Mouse (Mus musculus): Measurements from ENCODE around the gene Ugt1a2. TPM values are rescaled to one million over a fixed set of nuclear protein-coding genes. Genes with fewer than 3 reads are reported as not detected.
A peak's percentile ranks its signal among the peaks of the same experiment; 100 is the strongest.

Gene Ugt1a2
- polyA plus RNA-seq, 1 experiment from 2014 or later = 0.18 TPM

DNA sequence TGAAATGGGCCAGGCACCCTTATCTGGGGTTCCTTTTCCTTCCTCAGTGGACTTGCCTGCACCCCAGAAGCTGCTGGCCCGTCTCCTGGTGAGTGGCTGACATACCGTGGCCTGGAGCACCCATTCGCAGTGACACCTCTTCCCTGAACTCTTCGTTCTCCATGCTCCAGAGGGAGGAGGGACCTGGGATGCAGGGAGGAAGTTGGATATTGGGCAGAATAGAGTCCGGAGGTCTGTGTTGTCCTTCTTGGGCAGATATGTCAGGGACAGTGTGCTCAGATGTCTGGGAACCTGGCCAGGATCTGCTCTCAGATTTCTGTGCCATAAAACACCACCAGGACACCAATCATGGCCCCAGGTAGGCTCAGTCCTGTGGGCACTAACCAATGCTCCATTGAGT lies 39.7 kb downstream of the Ugt1a2 start:
- Histone ChIP-seq H3K4me2 (replicated peaks) (no peak overlapping the region), H3K27ac (no peak overlapping the region), H3K36me3 (no peaks in the 10 kb centered on the region), H3K9ac (no peak overlapping the region), H3K4me1 (replicated peaks) (no peaks in the 10 kb centered on the region), H3K27me3 (replicated peaks) (no peaks in the 10 kb centered on the region), H3K9me3 (peaks cover 40% of the 10 kb centered on the region), H3K4me3 (replicated peaks) (no peak overlapping the region)
- 70% methylated on average over 5 of the region's 5 CpGs for WGBS
- ATAC-seq = no peak

DNA sequence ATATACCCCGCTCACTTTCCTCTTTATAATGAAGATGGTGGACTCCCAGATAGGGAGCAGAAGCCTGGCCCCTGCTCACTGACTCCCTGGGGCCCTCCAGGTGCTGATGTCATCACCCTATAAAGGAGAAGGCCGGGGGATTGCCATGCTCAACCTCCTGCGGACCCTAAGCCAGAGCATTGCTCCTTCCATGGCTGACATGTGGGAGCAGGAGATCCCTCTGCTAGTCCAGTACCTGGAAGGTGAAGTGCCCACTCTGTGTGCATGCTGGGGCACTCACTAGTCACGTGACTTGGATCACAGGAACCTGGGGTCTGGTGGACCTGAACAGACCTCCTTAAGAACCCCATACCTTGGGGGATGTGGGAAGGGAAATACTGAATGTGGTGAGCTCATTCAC lies 40.2 kb downstream of the Ugt1a2 start:
- Histone ChIP-seq H3K27me3 (replicated peaks) (no peaks in the 10 kb centered on the region), H3K4me3 (replicated peaks) (no peak overlapping the region), H3K36me3 (no peaks in the 10 kb centered on the region), H3K4me1 (replicated peaks) (no peaks in the 10 kb centered on the region), H3K9ac (no peak overlapping the region), H3K9me3 (peaks cover 37% of the 10 kb centered on the region), H3K4me2 (replicated peaks) (no peak overlapping the region), H3K27ac (no peak overlapping the region)
- no peak for ATAC-seq
- 71% methylated on average over 4 of the region's 4 CpGs for WGBS

DNA sequence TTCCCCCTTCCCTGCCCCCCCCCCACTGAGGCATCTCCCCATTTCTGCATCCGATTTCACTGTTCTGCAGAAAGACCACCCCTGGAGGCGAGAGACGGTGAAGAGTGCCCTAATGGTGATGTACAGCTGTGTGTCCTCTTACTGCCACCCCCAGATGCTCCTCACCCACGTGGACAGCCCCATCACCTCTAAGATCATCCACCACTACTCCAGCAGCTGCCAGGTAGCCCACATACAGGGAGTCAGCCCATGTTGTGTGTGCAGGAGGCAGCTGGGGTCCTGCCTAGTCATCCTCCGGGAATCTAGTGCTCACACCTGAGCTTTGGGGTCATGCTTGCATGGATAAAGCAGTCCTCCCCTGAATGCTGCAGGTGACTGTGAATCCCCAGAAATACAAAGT lies 43.5 kb downstream of the Ugt1a2 start:
- ATAC-seq = no peak
- 62% methylated on average over 5 of the region's 5 CpGs for WGBS

DNA sequence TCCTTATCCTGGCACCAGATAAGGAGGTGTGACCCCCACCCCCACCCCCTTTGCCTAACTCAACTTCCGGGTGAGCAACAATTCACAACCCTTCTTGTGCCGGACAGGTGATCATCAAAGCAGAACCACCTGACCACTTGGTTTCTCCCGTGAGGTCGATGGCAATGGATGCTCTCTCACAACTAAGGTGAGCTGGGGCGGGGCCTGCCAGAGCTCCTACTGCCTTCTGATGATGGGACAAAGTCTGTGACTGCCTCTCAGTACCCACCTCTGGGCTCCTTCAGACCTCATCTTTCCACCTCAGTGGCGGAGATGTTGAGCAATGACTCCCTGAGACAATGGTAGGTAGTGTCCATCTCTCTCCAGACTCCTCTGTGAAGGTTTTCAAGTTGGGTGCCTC lies 45.5 kb downstream of the Ugt1a2 start:
- no peak overlapping the region for H3K9ac ChIP-seq
- H3K36me3 ChIP-seq = no peaks in the 10 kb centered on the region
- WGBS = 79% methylated on average over 6 of the region's 6 CpGs
- peaks cover 20% of the 10 kb centered on the region for H3K9me3 ChIP-seq
- ATAC-seq = 0 out of 2 replicates have a peak, but pooled peaks have one; percentile 3
- no peaks in the 10 kb centered on the region for H3K4me1 ChIP-seq (replicated peaks)
- H3K27ac ChIP-seq = no peak overlapping the region
- H3K27me3 ChIP-seq (replicated peaks) = no peaks in the 10 kb centered on the region
- H3K4me2 ChIP-seq (replicated peaks) = no peak overlapping the region
- H3K4me3 ChIP-seq (replicated peaks) = no peak overlapping the region

More for the DNA sequence above, 43.5 kb downstream of the Ugt1a2 start:
- Histone ChIP-seq H3K4me1 (replicated peaks) (no peaks in the 10 kb centered on the region), H3K4me2 (replicated peaks) (no peak overlapping the region), H3K9ac (no peak overlapping the region), H3K27ac (no peak overlapping the region), H3K36me3 (no peaks in the 10 kb centered on the region), H3K9me3 (peaks cover 33% of the 10 kb centered on the region), H3K27me3 (replicated peaks) (no peaks in the 10 kb centered on the region), H3K4me3 (replicated peaks) (no peak overlapping the region)

DNA sequence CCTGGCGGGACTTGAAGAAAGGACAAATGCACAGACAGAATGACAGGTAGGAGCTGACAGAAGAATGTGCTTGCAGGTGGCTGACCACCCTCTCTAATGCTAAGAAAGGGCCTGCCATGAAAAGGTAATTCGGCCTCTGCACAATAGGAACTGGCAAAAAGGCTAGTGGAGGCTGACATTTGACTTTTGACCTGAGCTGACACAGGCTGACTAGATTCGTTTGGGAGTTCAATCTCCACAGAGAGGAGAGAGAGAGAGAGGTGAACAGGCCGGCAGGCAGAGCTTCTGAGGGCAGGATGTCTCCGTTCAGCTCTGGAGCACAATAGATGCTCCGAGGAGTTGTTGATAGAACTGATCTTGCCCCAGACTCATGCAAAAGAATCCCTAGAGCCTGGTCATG lies 46.0 kb downstream of the Ugt1a2 start:
- 49% methylated on average over 6 of the region's 6 CpGs for WGBS
- H3K4me2 ChIP-seq (replicated peaks) = no peak overlapping the region
- no peaks in the 10 kb centered on the region for H3K36me3 ChIP-seq
- H3K4me3 ChIP-seq (replicated peaks) = no peak overlapping the region
- no peak for ATAC-seq
- H3K27ac ChIP-seq = no peak overlapping the region
- no peaks in the 10 kb centered on the region for H3K27me3 ChIP-seq (replicated peaks)
- H3K9me3 ChIP-seq = peaks cover 17% of the 10 kb centered on the region
- no peak overlapping the region for H3K9ac ChIP-seq
- H3K4me1 ChIP-seq (replicated peaks) = no peaks in the 10 kb centered on the region

DNA sequence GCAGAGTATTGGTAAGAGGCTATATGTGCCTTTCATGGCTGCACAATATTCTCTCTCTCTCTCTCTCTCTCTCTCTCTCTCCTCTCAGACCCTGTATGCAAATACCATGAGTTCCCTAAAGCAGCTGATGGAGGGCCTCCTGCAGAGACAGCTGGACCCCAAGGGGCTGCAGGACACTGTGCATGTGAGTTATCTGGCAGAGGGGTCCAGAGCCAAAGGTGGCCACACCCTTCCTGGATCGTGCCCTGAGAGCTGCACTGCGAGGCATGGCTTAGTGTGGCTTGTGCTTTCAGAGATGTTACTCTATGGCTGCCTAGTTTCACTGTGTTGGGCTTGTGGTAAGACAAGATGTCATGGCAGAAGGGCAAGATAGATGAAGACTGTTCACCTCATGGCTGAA lies 47.3 kb downstream of the Ugt1a2 start:
- H3K4me2 ChIP-seq (replicated peaks) = no peak overlapping the region

DNA sequence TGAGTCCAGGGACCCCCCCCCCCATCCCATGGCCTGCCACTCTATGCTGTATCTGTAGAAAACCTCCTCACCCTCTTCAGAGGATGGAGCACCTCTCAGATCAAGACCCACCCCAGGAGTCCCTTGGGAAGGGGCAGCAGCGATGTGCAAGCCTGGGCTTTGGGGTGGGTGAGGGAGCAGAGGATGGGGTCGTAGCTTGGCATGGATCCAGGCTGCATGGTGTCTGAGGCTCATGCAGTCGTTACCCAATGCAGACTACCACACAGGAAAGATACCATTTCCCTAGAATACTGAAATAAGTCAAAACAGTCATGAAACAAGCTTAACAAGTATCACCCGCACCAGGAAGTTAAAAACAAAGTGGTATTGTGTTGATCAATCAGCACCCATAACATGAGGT lies 48.3 kb downstream of the Ugt1a2 start:
- WGBS = 70% methylated on average over 4 of the region's 4 CpGs
- no peak for ATAC-seq
- H3K4me2 ChIP-seq (replicated peaks) = no peak overlapping the region
- peaks cover 8% of the 10 kb centered on the region; the same call in 1 of the 2 replicates for H3K9me3 ChIP-seq
- no peak overlapping the region for H3K27ac ChIP-seq
- no peaks in the 10 kb centered on the region for H3K27me3 ChIP-seq (replicated peaks)
- H3K4me1 ChIP-seq (replicated peaks) = no peaks in the 10 kb centered on the region
- H3K4me3 ChIP-seq (replicated peaks) = no peak overlapping the region
- H3K9ac ChIP-seq = no peak overlapping the region
- no peaks in the 10 kb centered on the region for H3K36me3 ChIP-seq

More for the DNA sequence above, 47.3 kb downstream of the Ugt1a2 start:
- Histone ChIP-seq H3K27ac (no peak overlapping the region), H3K36me3 (no peaks in the 10 kb centered on the region), H3K9me3 (peaks cover 12% of the 10 kb centered on the region), H3K27me3 (replicated peaks) (no peaks in the 10 kb centered on the region), H3K9ac (no peak overlapping the region), H3K4me1 (replicated peaks) (no peaks in the 10 kb centered on the region), H3K4me3 (replicated peaks) (no peak overlapping the region)
- WGBS = 53% methylated on average over 2 of the region's 2 CpGs
- no peak for ATAC-seq

DNA sequence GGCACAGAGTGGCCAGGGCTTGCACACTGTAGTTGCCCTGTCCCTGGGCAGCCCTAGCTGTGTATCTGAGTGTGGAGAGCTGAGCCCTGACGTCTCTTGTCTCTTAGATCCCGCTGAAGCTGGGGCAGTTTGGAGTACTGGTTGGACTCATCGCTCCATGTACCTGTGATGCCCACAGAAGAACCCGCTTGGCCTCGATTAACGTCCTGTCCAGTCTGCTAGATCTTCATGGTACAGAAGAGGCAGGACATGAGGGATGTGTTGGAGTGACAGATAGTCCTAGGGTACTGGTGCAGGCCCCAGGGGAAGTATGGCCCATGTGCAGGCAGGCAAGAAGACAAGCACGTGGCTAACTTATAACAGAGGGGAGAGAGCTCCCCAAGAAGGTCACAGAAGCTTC lies 49.2 kb downstream of the Ugt1a2 start:
- WGBS = 78% methylated on average over 7 of the region's 7 CpGs

DNA sequence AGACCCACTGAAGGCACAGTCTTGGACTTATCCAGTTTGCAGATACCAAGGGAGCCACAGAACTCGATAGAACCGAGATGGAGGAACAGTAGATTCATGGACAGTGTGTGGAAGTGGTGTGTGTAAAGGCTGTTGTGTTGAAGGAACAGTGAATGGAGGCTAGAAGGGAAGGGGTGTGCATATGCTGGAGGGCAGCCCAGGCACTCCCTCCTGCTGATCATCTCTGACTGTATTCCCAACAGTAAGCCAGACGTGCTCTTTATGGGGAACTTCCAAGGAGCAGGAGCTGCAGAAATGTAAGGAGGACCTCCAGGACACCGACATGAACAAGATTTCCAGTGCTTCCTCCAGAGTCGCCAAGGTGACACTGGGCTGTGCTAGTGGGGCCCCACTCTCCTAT lies 49.6 kb downstream of the Ugt1a2 start:
- Histone ChIP-seq H3K9ac (no peak overlapping the region), H3K27me3 (replicated peaks) (no peaks in the 10 kb centered on the region), H3K4me2 (replicated peaks) (no peak overlapping the region), H3K36me3 (no peaks in the 10 kb centered on the region), H3K4me3 (replicated peaks) (no peak overlapping the region), H3K4me1 (replicated peaks) (no peaks in the 10 kb centered on the region), H3K9me3 (peaks cover 5% of the 10 kb centered on the region; the same call in 1 of the 2 replicates), H3K27ac (no peak overlapping the region)
- 81% methylated on average over 5 of the region's 5 CpGs for WGBS
- no peak for ATAC-seq

More for the DNA sequence above, 49.2 kb downstream of the Ugt1a2 start:
- H3K9ac ChIP-seq = no peak overlapping the region
- H3K4me1 ChIP-seq (replicated peaks) = no peaks in the 10 kb centered on the region
- H3K4me2 ChIP-seq (replicated peaks) = no peak overlapping the region
- H3K36me3 ChIP-seq = no peaks in the 10 kb centered on the region
- no peak overlapping the region for H3K27ac ChIP-seq
- no peak overlapping the region for H3K4me3 ChIP-seq (replicated peaks)
- ATAC-seq = no peak
- H3K27me3 ChIP-seq (replicated peaks) = no peaks in the 10 kb centered on the region
- H3K9me3 ChIP-seq = peaks cover 3% of the 10 kb centered on the region; the same call in 1 of the 2 replicates

DNA sequence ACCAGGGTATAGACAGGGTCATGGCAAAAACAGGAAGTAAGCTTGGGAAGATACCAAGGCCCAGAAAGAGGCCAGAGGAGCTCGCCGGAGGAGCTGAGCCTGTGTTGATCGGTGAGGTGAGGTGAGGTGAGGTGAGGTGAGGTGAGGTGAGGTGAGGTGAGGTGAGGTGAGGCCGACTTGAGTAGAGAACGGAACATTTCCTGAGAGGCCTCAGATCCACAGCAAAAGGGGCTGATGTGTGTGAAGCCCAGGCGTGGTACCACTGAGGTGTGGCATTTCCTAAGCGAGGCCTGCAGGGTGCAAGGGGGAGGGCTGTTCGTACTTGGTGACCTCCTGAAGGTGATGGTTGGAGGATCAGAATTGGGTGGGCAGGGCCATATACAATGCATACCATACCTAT lies 52.7 kb downstream of the Ugt1a2 start:
- 72% methylated on average over 8 of the region's 8 CpGs for WGBS
- Histone ChIP-seq H3K9ac (no peak overlapping the region), H3K9me3 (0 out of 2 replicates have a peak, but pooled peaks cover 9% of the 10 kb centered on the region), H3K27me3 (replicated peaks) (no peaks in the 10 kb centered on the region), H3K4me3 (replicated peaks) (no peak overlapping the region), H3K4me2 (replicated peaks) (no peak overlapping the region), H3K27ac (no peak overlapping the region), H3K4me1 (replicated peaks) (no peaks in the 10 kb centered on the region), H3K36me3 (no peaks in the 10 kb centered on the region)
- peak; percentile 13 for ATAC-seq

DNA sequence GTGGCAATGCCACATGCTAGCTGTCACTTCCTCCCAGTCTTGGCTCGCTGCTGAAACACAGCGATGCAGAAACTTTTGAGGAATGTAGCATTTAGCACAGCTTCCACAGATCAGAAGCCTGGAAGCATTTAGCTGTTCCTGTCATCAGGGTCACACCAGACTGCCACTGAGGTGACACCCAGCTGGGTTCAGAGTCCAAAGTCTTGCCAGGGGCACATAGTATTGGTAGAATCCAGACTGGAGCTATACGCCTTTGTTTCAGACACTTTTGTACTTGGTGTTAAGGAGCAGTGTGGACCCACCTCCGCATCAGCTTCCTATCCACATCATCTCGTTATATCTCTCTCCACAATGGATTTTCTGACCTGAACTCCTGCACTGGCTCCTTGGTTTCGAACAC lies 53.1 kb downstream of the Ugt1a2 start:
- 0 out of 2 replicates have a peak, but pooled peaks cover 9% of the 10 kb centered on the region for H3K9me3 ChIP-seq
- 71% methylated on average over 6 of the region's 6 CpGs for WGBS

DNA sequence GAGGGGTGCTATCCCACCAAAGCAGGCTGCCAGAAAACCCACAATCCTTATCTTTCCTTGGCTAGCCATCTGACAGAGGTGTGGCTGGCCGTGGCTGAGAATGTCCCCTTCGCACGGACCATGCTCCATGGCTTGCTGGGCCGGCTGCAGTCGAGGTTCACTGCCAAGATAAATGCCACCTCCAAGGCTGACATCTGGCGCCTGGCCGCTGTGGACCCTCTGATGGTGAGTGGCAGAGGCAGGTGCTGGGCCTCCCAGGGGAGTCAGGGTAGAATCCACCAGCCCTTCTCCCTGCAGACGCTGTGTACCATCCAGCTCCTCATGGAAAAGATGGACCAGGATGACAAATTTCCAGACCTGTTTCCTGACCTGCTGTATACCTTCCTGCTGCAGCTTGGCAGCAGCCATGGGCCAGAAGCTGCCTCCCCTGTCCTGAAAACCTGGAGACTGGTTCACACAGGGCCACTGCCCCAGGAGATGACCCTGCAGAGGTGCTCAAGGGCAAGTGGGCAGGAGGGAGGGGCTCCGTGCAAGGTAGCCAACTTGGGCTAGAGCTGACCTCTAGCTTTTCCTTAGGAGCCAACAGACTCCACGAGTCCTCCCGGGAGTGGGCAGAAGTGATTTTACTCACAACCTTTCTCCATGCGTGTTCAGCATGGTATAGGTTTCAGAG lies 54.5 kb downstream of the Ugt1a2 start:
- Histone ChIP-seq H3K9ac (no peak overlapping the region), H3K9me3 (0 out of 2 replicates have a peak, but pooled peaks cover 9% of the 10 kb centered on the region), H3K27me3 (replicated peaks) (no peaks in the 10 kb centered on the region), H3K36me3 (0 out of 2 replicates have a peak, but pooled peaks cover 1% of the 10 kb centered on the region), H3K4me2 (replicated peaks) (no peak overlapping the region), H3K4me3 (replicated peaks) (no peak overlapping the region), H3K4me1 (replicated peaks) (0 out of 2 replicates have a peak, but pooled peaks cover 8% of the 10 kb centered on the region), H3K27ac (no peak overlapping the region)
- 84% methylated on average over 12 of the region's 12 CpGs for WGBS
- no peak for ATAC-seq

More for the DNA sequence above, 53.1 kb downstream of the Ugt1a2 start:
- H3K4me1 ChIP-seq (replicated peaks) = no peaks in the 10 kb centered on the region
- H3K27me3 ChIP-seq (replicated peaks) = no peaks in the 10 kb centered on the region
- H3K4me3 ChIP-seq (replicated peaks) = no peak overlapping the region
- H3K9ac ChIP-seq = no peak overlapping the region
- no peak overlapping the region for H3K27ac ChIP-seq
- peak; percentile 36 for ATAC-seq
- no peaks in the 10 kb centered on the region for H3K36me3 ChIP-seq
- no peak overlapping the region for H3K4me2 ChIP-seq (replicated peaks)

DNA sequence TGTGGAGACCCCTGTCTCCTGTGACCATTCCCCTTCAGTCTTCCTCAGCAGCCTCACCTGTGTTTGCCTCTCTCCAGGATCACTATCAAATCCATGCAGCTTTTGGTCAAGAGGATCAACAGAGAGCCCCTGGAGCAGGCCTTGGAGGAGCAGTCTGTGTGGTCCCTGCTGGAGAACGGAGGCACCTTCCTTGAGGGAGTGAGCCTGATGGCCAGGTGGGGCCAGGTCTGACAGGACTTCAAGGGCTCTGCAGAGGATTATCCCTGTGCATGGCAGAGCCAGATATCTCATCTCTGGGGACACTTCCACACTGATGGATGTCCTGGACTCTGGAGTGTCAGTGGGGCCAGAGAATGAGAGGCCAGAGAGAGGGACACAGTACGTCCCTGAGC lies 55.1 kb downstream of the Ugt1a2 start:
- Histone ChIP-seq H3K27me3 (replicated peaks) (no peaks in the 10 kb centered on the region), H3K4me2 (replicated peaks) (no peak overlapping the region), H3K36me3 (peaks cover 6% of the 10 kb centered on the region), H3K27ac (no peak overlapping the region), H3K4me3 (replicated peaks) (no peak overlapping the region), H3K9ac (no peak overlapping the region), H3K4me1 (replicated peaks) (peaks cover 12% of the 10 kb centered on the region; the same call in 1 of the 2 replicates), H3K9me3 (0 out of 2 replicates have a peak, but pooled peaks cover 9% of the 10 kb centered on the region)
- ATAC-seq = no peak
- WGBS = 51% methylated on average over 2 of the region's 2 CpGs

Measured in intestine, embryonic 15.5 days (tissue).